Mouse (Mus musculus) embryo, embryonic 11.5 days (tissue): Measurements from ENCODE around the gene Prss3.
"Not testable (repeated sequence)": the region's sequence is repeated elsewhere in the genome, so short reads cannot be mapped to it uniquely, and the experiment has no call there.

ENCODE experiments used
- DNase-seq: peaks from one replicate; pipeline ENCODE4 v3.0.0-alpha.2; 2012; ENCODE audit warnings: low read depth, low spot score

Gene Prss3

GRCm38 (mm10) chr6:41377578-41377977 is at the start of gene Prss3:
Gene Prss3 (minus strand): TSS chr6:41377678.
- not testable (repeated sequence) for DNase-seq

- not testable (repeated sequence) for DNase-seq
These were observed 14.6 kb upstream of the Prss3 start, which contains the start of gene Gm5771 for GRCm38 (mm10) chr6:41392056-41392455. Gene Gm5771 (plus strand): TSS chr6:41392356.

DNA sequence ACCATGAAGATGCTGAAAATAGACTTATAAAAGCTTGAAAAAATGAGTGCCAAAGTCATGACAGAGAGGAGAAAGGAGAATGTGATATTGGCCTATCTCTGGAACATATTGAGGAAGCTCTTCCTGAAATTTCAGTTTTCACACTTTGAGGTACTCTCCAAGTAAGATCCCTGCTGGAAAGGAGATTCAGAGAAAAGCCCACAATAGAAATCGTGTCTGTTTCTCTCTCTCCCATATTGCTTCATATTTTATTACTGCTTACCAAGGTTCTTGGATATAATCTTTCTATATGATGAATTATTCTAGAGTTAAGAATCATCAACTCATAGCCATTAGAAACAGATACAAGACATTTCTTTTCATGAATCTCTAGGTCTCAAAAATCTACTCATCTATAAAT is 14.2 kb upstream of the Prss3 start:
- not testable (repeated sequence) for DNase-seq

DNA sequence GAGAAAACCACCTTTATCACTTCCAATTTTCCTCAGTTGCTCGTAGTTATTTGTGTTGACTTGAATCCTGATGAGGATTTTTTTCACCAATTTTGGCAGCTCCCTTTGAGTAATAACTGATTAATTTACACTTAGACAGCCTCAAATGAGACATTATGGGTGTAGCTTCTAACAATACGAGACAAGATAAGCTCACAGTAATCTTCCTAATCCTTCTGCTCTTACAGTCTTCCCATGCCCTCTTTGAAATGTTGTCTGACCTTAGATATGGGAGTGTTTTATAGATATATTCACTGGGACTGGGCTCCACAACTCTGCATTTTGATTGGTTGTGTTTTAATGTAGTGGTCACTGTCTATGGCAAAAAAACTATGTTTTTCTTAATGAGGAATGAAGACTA is 9.3 kb upstream of the Prss3 start:
- no peak for DNase-seq

DNA sequence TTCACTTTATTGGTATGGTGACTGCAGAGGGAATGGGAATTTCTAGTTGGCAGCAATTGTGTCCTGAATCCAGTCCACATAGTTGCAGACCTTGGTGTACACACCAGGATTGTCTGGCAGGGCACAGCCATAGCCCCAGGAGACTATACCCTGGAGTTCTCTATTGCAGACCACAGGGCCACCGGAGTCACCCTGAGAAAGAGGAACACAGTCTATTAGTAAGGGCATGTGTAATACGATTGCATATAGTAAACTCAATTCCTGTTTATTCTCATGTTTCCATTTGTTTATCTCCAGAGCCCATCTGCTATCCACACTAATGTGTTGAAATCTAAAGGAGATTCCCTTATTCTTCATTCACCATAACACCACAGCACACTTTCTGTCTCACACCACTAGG is 3.7 kb downstream of the Prss3 start:
- DNase-seq, result not testable (repeated sequence)

DNA sequence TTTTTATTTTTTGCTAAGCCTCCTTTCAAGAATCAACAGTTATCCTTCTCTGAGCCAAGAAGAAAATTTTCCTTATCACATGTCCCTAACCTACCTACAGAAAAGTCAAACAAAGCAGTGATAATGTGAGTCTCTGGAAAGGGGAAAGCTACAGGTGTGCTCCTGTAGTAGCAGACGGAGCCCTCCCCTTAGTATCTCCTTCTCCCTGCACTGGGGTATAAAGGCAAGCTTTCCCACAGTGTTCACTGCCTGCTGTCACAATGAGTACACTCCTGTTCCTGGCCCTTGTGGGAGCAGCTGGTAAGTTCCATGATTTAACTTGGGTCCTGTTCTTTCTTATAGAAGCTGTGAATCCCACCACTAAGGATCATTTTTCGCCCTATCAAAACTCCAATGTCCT is 23.5 kb downstream of the Prss3 start, which contains the start of gene Try10:
Gene Try10, plus strand, starts transcription at position 174 of the 400 bp plus-strand sequence.
- DNase-seq, result no peak
